Mouse (Mus musculus) bone marrow macrophage, adult 2 months (primary cell): Measurements from ENCODE around the gene Gad1. TPM values are rescaled to one million over a fixed set of nuclear protein-coding genes. Genes with fewer than 3 reads are reported as not detected.

Source experiments
- H3K27ac ChIP-seq: 2 replicates; pipeline ENCODE4 v1.5.1; 2012; ENCODE audit warnings: low read depth, low read length; ENCODE audit not compliant: insufficient read depth
- H3K4me1 ChIP-seq: 2 replicates; pipeline ENCODE4 v1.6.1; 2012; ENCODE audit warnings: low read length; ENCODE audit not compliant: control insufficient read depth, insufficient read depth
- H3K4me3 ChIP-seq: 2 replicates; pipeline ENCODE4 v1.5.1; 2012; ENCODE audit warnings: mild to moderate bottlenecking, low read length, moderate library complexity; ENCODE audit not compliant: insufficient read depth
- CTCF ChIP-seq: IDR thresholded peaks from 2 replicates; pipeline ENCODE4 v1.5.1; 2012; ENCODE audit warnings: low read depth, mild to moderate bottlenecking, low read length, moderate library complexity
- POLR2A ChIP-seq: IDR thresholded peaks from 2 replicates; pipeline ENCODE4 v1.6.1; 2012; ENCODE audit warnings: mild to moderate bottlenecking, low read depth, low read length, borderline replicate concordance
- polyA plus RNA-seq: library from polyadenylated mRNA; stranded (reverse); fragments of >200 nt; gene quantifications from 2 replicates; pipeline ENCODE4 v1.2.4, GENCODE M21; 2012; ENCODE audit not compliant: missing spikeins, insufficient read depth, insufficient read length

Gene Gad1
- polyA plus RNA-seq, 1 experiment, result not detected

DNA sequence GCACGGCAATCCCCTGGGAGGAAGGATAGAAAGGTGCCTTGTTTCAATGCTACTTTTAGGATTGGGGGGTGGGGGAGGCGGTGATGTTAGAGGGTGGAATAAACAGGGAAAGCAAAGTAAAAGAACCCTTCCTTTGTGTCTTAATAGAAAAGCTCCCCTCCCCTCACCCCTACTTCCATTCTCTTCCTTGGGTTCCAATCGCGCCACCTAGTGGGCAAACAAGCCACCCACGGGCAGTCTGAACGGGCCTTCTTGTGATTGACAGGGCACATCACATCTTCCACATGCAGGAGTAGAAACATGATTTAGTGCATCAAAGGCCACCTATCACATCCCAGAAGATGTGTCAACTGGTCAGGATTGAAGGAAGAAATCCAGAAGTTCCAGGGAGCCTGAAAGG is 67.4 kb downstream of the Gad1 start:
- TF ChIP-seq POLR2A, result no peak
- TF ChIP-seq CTCF, result peak; percentile 30; the same call in 1 of the 2 replicates
- Histone ChIP-seq H3K4me1 (peaks cover 2% of the 10 kb centered on the region; the same call in 1 of the 2 replicates), H3K27ac (no peak overlapping the region), H3K4me3 (no peak overlapping the region)

GRCm38 (mm10) chr2:70622244-70622643 is 69.4 kb downstream of the Gad1 start:
- Histone ChIP-seq H3K4me1 (peaks cover 2% of the 10 kb centered on the region; the same call in 1 of the 2 replicates), H3K4me3 (no peak overlapping the region), H3K27ac (no peak overlapping the region)
- no peak for TF ChIP-seq POLR2A
- TF ChIP-seq CTCF, result no peak

- peaks cover 2% of the 10 kb centered on the region; the same call in 1 of the 2 replicates for H3K4me1 ChIP-seq
- no peak for TF ChIP-seq POLR2A
- TF ChIP-seq CTCF, result no peak
- H3K4me3 ChIP-seq, result no peak overlapping the region
- no peak overlapping the region for H3K27ac ChIP-seq
Measured at GRCm38 (mm10) chr2:70625761-70626160, 72.9 kb downstream of the Gad1 start.

GRCm38 (mm10) chr2:70628397-70628796 is 75.5 kb downstream of the Gad1 start:
- H3K4me3 ChIP-seq, result no peak overlapping the region
- no peaks in the 10 kb centered on the region for H3K4me1 ChIP-seq
- TF ChIP-seq CTCF, result no peak
- TF ChIP-seq POLR2A, result no peak
- no peak overlapping the region for H3K27ac ChIP-seq

DNA sequence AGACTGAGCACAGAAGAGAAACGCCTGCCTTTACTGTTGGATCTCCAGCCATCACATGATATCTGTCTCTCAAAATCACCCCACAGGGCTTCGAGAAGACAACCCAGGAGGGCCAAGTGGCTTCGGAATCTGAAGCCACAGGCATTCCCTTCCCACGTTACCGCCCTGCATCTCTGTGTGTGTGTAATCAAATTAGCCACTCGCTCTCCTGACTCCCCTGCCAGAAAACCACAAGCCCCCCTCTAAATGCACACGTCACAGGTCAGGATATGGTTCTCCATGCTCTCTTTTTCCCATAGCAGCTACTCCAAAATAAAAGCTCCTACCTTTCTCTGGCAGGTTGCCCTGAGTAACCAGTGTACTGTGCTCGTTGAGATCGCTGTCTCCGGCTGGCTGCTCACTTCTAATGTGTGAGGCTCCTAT is 76.5 kb downstream of the Gad1 start:
- TF ChIP-seq POLR2A, result no peak
- no peak for TF ChIP-seq CTCF
- H3K4me1 ChIP-seq, result no peaks in the 10 kb centered on the region
- H3K27ac ChIP-seq, result no peak overlapping the region
- H3K4me3 ChIP-seq, result no peak overlapping the region

DNA sequence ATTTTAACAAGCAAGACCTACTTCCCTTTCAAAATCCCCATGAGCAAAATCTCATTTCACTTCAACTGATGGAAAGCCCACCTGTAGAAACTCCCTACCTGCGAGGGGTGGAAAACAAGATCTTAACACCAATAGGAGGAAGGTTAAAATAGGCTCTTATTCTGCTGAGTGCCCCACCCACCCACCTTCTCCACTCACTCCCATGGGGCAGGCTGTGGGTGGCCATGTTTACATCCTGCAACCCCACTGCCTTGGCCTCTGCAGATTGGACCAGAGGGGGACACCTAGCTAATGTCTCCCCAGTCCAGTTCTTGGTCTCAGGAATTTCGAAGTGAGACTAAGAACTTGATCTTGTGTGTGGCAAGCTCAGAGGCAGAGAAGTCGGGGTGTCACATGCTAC is 77.0 kb downstream of the Gad1 start:
- Histone ChIP-seq H3K4me3 (no peak overlapping the region), H3K4me1 (no peaks in the 10 kb centered on the region), H3K27ac (no peak overlapping the region)
- TF ChIP-seq CTCF (no peak), POLR2A (no peak)

DNA sequence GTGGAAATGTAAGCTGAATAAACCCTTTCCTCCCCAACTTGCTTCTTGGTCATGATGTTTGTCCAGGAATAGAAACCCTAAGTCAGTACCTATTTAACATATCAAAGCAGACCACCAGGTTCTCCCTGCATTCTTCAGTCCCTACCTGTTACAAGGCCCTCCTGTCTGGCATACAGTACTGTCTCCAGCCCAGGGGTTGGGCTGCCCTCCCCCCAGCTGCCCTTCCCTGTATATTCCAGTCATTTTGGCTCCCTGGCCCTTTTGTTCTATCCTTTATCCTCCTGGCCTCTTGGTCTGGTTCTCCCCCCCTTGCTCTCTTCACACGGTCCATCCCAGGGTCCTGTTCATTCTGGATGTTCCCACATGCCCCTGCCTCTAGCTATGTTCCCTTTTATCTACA is 78.4 kb downstream of the Gad1 start:
- Histone ChIP-seq H3K4me3 (no peak overlapping the region), H3K27ac (no peak overlapping the region), H3K4me1 (no peaks in the 10 kb centered on the region)
- no peak for TF ChIP-seq CTCF
- TF ChIP-seq POLR2A, result no peak

- Histone ChIP-seq H3K27ac (no peak overlapping the region), H3K4me3 (no peak overlapping the region), H3K4me1 (no peaks in the 10 kb centered on the region)
- TF ChIP-seq CTCF (no peak), POLR2A (no peak)
Measured at GRCm38 (mm10) chr2:70632412-70632811, 79.5 kb downstream of the Gad1 start.

- Histone ChIP-seq H3K4me1 (no peaks in the 10 kb centered on the region), H3K27ac (no peak overlapping the region), H3K4me3 (no peak overlapping the region)
- TF ChIP-seq CTCF, result no peak
- no peak for TF ChIP-seq POLR2A
Measured at GRCm38 (mm10) chr2:70634028-70634690, 81.3 kb downstream of the Gad1 start.

DNA sequence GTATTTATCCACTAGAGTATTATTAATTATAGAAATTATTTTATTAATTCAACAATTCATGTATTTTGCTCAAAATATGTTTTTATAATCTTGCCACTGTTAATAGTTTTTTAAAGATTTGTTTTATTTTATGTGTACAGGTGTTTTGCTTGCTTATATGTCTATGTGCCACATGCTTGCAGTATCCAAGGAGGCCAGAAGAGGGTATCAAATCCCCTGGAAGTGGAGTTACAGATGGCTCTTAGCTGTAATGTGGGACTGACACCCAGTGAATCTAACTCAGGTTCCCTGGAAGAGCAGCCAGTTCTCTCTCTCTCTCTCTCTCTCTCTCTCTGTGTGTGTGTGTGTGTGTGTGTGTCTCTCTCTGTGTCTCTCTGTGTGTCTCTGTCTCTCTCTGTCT is 88.1 kb downstream of the Gad1 start:
- Histone ChIP-seq H3K4me3 (no peak overlapping the region), H3K4me1 (no peaks in the 10 kb centered on the region), H3K27ac (no peak overlapping the region)
- no peak for TF ChIP-seq POLR2A
- no peak for TF ChIP-seq CTCF

- Histone ChIP-seq H3K27ac (no peak overlapping the region), H3K4me1 (no peaks in the 10 kb centered on the region), H3K4me3 (no peak overlapping the region)
- TF ChIP-seq CTCF, result no peak
- TF ChIP-seq POLR2A, result no peak
Measured at GRCm38 (mm10) chr2:70642971-70643565, 90.2 kb downstream of the Gad1 start.
